Mouse (Mus musculus): ENCODE results near the gene Lcn10. TPM values are rescaled to one million over a fixed set of nuclear protein-coding genes. Genes with fewer than 3 reads are reported as not detected.
"Not testable (repeated sequence)": the region's sequence is repeated elsewhere in the genome, so short reads cannot be mapped to it uniquely, and the experiment has no call there.

The Lcn10 gene
- total RNA-seq, 4 experiments from 2014 or later = not detected

GRCm38 (mm10) chr2:25706643-25707481, 24.3 kb downstream of the Lcn10 start, which contains the start of gene Bmyc:
Gene Bmyc, plus strand, starts transcription at chr2:25706739.
- peak; percentile 34 to 48 for DNase-seq (ENCODE audit: low spot score in 2 of 2)

- peak; percentile 22 to 42 for DNase-seq (ENCODE audit: low spot score in 2 of 2)
These were observed 25.6 kb downstream of the Lcn10 start for GRCm38 (mm10) chr2:25708121-25708520.

- not testable (repeated sequence) for DNase-seq (ENCODE audit: low spot score in 2 of 2)
These were observed 26.5 kb downstream of the Lcn10 start for GRCm38 (mm10) chr2:25709056-25709455.

- not testable (repeated sequence) for DNase-seq (ENCODE audit: low spot score in 2 of 2)
These were observed 27.3 kb downstream of the Lcn10 start for GRCm38 (mm10) chr2:25709791-25710190.

GRCm38 (mm10) chr2:25711641-25712040, 29.1 kb downstream of the Lcn10 start:
- not testable (repeated sequence) for DNase-seq (ENCODE audit: low spot score in 2 of 2)

GRCm38 (mm10) chr2:25717222-25717621, 34.7 kb downstream of the Lcn10 start:
- DNase-seq (ENCODE audit: low spot score in 2 of 2) = no peak

GRCm38 (mm10) chr2:25733199-25733930, 50.8 kb downstream of the Lcn10 start:
- no peak for DNase-seq (ENCODE audit: low spot score in 2 of 2)

Other genes with a start within 250 kb of the Lcn10 start
- 1 to 10 TPM in 1 of 4 experiments, under 1 TPM in 2, not detected in 1; 0.64 to 1.1 (median 0.77) TPM for gene Clic3, start 225.9 kb upstream of the Lcn10 start, total RNA-seq (2022)
- 10 to 100 TPM; 11.2 to 15.0 (median 14.9) TPM for gene Paxx, start 221.6 kb upstream of the Lcn10 start, total RNA-seq (2022)
- gene Ptgds, start 212.7 kb upstream of the Lcn10 start, total RNA-seq (2022) = not detected
- gene Lcn12, start 188.8 kb upstream of the Lcn10 start, total RNA-seq (2022) = not detected
- 100 to 1,000 TPM in 1 of 4 experiments, 10 to 100 TPM in 3; 83.3 to 100 (median 89.7) TPM for gene Fbxw5, start 182.0 kb upstream of the Lcn10 start, total RNA-seq (2022)
- gene C8g, start 181.0 kb upstream of the Lcn10 start, total RNA-seq (2022) = 1 to 10 TPM; 1.0 to 1.8 (median 1.6) TPM
- 10 to 100 TPM; 12.0 to 18.8 (median 15.2) TPM for gene Traf2, start 135.8 kb upstream of the Lcn10 start, total RNA-seq (2022)
- gene Edf1, start 124.9 kb upstream of the Lcn10 start, total RNA-seq (2022) = 100 to 1,000 TPM; 104 to 172 (median 141) TPM
- gene Mamdc4, start 107.9 kb upstream of the Lcn10 start, total RNA-seq (2022) = under 1 TPM; 0.19 to 0.46 (median 0.33) TPM
- 10 to 100 TPM; 62.8 to 69.7 (median 65.5) TPM for gene Phpt1, start 107.5 kb upstream of the Lcn10 start, total RNA-seq (2022)
- gene Ajm1, start 101.0 kb upstream of the Lcn10 start, total RNA-seq (2022) = under 1 TPM; 0.13 to 0.20 (median 0.16) TPM
- gene Rabl6, start 74.2 kb upstream of the Lcn10 start, total RNA-seq (2022) = 10 to 100 TPM; 83.3 to 94.6 (median 89.3) TPM
- gene Ccdc183, start 65.0 kb upstream of the Lcn10 start, total RNA-seq (2022) = not detected
- gene Tmem141, start 60.7 kb upstream of the Lcn10 start, total RNA-seq (2022) = 10 to 100 TPM; 14.9 to 22.8 (median 17.3) TPM
- 1 to 10 TPM in 3 of 4 experiments, under 1 TPM in 1; 0.41 to 4.2 (median 1.9) TPM for gene Fcna, start 54.7 kb upstream of the Lcn10 start, total RNA-seq (2022)
- gene Lcn8, start 29.6 kb upstream of the Lcn10 start, total RNA-seq (2022) = 1 to 10 TPM; 3.5 to 8.6 (median 5.2) TPM
- gene Lcn5, start 24.8 kb upstream of the Lcn10 start, total RNA-seq (2022) = not detected
- not detected for gene Lcn6, start 5.9 kb upstream of the Lcn10 start, total RNA-seq (2022)
- gene Obp2a, start 17.3 kb downstream of the Lcn10 start, total RNA-seq (2022) = not detected
- 10 to 100 TPM; 18.7 to 22.3 (median 20.6) TPM for gene Bmyc, start 24.0 kb downstream of the Lcn10 start, total RNA-seq (2022)
- not detected for gene Obp2b, start 54.3 kb downstream of the Lcn10 start, total RNA-seq (2022)
- gene Lcn3, start 82.8 kb downstream of the Lcn10 start, total RNA-seq (2022) = not detected
- not detected for gene Lcn11, start 94.3 kb downstream of the Lcn10 start, total RNA-seq (2022)
- gene Gm13539, start 99.5 kb downstream of the Lcn10 start, total RNA-seq (2022) = not detected
- not detected for gene Glt6d1, start 133.1 kb downstream of the Lcn10 start, total RNA-seq (2022)
- gene Lcn9, start 140.4 kb downstream of the Lcn10 start, total RNA-seq (2022) = not detected
- gene Sohlh1, start 164.5 kb downstream of the Lcn10 start, total RNA-seq (2022) = not detected
- under 1 TPM in 3 of 4 experiments, not detected in 1; 0.10 to 0.31 (median 0.24) TPM for gene Kcnt1, start 181.0 kb downstream of the Lcn10 start, total RNA-seq (2022)